Mouse (Mus musculus): ENCODE measurements around the gene Mcts1. TPM values are rescaled to one million over a fixed set of nuclear protein-coding genes. Genes with fewer than 3 reads are reported as not detected.

Mcts1 gene
- 31.5 and 39.6 TPM in 2 replicates for polyA plus RNA-seq (2015; fragmentation: Nextera tagmentation; extraction: Ambion mirVana)

DNA sequence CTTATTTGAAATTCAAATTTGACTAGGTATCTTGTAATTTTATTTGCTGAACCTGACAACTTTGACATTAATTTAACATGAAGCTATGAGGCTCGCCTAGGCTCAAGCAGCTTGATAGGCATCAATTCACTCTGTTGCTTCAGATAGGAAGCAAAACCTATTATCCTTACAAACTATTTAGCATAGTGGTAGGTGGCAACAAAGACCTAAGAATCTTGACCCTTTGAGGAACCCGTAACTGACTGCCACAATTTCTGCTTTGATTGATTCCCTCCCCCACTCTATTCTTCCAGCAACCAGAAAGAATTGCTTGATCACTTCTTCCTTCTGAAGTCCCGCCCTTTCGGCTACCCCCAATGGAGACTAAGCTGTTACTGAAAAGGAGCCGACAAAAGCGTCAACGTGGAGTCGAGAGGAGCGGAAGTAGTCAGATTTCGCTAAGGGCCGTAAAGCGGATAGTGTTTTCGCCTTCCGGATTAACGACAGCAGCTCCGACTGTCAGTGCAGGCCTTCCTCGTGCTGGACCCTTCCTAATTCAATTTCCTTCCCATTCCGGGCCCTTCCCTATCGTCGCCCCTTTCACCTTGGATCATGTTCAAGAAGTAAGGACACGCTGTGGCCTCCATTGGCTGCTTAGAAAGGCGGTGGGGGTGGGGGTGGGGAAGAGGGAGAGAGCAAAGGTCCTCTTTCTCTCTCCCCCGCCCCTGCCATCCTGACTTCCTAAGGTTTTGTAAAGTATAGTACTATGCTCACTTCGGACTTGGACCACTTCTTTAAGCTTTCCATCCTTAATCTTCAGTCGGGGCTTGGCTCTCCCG is at the start of gene Mcts1:
Gene Mcts1, plus strand, starts transcription at position 402 of the 818 bp plus-strand sequence.
- no peaks in the 10 kb centered on the region for H3K36me3 ChIP-seq (ENCODE audit: control insufficient read depth, insufficient read depth)
- H3K27ac ChIP-seq (ENCODE audit: low read length) = peak within 1 kb of the TSS; percentile 67
- peak within 1 kb of the TSS; percentile 63 for H3K4me3 ChIP-seq (ENCODE audit: low read depth, low read length)
- ATAC-seq (ENCODE audit: low read depth) = peak; percentile 80
- H3K9ac ChIP-seq (ENCODE audit: low read depth, low read length) = peak within 1 kb of the TSS; percentile 58
- H3K4me2 ChIP-seq (ENCODE audit: low read depth, low read length) = peak within 1 kb of the TSS; percentile 62
- no peaks in the 10 kb centered on the region for H3K27me3 ChIP-seq (ENCODE audit: control insufficient read depth, insufficient read depth, low read depth, low read length)
- 23% methylated on average over 26 of the region's 26 CpGs for WGBS (ENCODE audit: insufficient replicate concordance)
- H3K4me1 ChIP-seq (ENCODE audit: control insufficient read depth, low read depth, low read length) = no peaks in the 10 kb centered on the region
- no peaks in the 10 kb centered on the region for H3K9me3 ChIP-seq (replicated peaks; ENCODE audit: control insufficient read depth, low read length)

DNA sequence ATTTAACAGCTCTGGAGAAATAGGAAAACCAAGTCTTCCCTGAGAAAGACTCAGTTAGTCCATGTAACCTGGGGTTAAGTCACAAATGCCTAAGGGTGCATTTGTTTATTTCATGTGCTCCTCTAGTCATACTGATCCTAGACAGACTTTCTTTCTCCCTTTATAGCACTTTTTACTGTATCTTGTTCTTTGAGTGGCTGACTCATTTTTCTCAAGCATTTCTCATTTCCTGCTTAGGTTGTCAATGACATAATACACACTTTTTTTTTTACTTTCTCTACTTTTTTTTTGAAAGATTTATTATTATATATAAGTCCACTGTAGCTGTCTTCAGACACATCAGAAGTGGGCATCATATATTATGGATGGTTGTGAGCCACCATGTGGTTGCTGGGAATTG is 47.1 kb upstream of the Mcts1 start:
- no peak for ATAC-seq (ENCODE audit: low read depth)
- Histone ChIP-seq H3K9me3 (replicated peaks; ENCODE audit: control insufficient read depth, low read length) (no peaks in the 10 kb centered on the region), H3K4me2 (ENCODE audit: low read depth, low read length) (no peak overlapping the region), H3K4me1 (ENCODE audit: control insufficient read depth, low read depth, low read length) (no peaks in the 10 kb centered on the region), H3K36me3 (ENCODE audit: control insufficient read depth, insufficient read depth) (no peaks in the 10 kb centered on the region), H3K9ac (ENCODE audit: low read depth, low read length) (no peak overlapping the region), H3K27ac (ENCODE audit: low read length) (no peak overlapping the region), H3K27me3 (ENCODE audit: control insufficient read depth, insufficient read depth, low read depth, low read length) (no peaks in the 10 kb centered on the region), H3K4me3 (ENCODE audit: low read depth, low read length) (no peak overlapping the region)

DNA sequence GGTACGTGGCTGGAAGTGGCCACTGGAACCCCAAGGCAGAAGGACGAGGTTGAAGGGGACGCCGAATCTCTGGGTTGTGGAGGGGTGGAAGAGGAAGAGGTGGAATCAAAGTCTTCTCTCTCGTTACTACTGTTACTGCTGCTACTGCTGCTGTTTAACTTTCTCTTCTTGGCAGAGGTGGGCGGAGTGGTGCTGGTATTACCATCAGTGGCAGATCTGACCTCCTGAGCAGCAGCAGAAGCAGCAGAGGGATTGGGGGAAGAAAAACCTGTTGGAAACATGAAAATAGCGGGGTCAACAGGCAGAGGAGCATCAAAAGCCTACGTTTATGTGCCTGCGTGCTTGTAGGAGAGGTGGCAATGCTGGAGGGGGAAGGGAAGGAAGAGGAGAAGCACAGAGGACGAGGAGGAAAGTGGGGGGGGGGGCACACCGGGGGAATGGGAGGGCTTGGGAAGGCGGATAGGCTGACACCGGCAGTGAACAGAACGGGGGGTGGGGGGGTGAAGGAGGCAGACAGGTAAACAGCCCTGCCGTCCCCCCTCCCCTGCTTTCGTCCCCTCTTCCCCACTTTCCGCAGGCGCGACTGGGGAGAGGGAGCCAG is 36.3 kb upstream of the Mcts1 start:
- 19% methylated on average over 19 of the region's 19 CpGs for WGBS (ENCODE audit: insufficient replicate concordance)
- Histone ChIP-seq H3K4me2 (ENCODE audit: low read depth, low read length) (peak overlapping the region; percentile 70), H3K9me3 (replicated peaks; ENCODE audit: control insufficient read depth, low read length) (no peaks in the 10 kb centered on the region), H3K4me3 (ENCODE audit: low read depth, low read length) (peak overlapping the region; percentile 78), H3K27ac (ENCODE audit: low read length) (peak overlapping the region; percentile 89), H3K4me1 (ENCODE audit: control insufficient read depth, low read depth, low read length) (peaks cover 2% of the 10 kb centered on the region; the same call in 1 of the 2 replicates), H3K27me3 (ENCODE audit: control insufficient read depth, insufficient read depth, low read depth, low read length) (no peaks in the 10 kb centered on the region), H3K9ac (ENCODE audit: low read depth, low read length) (peak overlapping the region; percentile 76), H3K36me3 (ENCODE audit: control insufficient read depth, insufficient read depth) (no peaks in the 10 kb centered on the region)
- no peak for ATAC-seq (ENCODE audit: low read depth)

DNA sequence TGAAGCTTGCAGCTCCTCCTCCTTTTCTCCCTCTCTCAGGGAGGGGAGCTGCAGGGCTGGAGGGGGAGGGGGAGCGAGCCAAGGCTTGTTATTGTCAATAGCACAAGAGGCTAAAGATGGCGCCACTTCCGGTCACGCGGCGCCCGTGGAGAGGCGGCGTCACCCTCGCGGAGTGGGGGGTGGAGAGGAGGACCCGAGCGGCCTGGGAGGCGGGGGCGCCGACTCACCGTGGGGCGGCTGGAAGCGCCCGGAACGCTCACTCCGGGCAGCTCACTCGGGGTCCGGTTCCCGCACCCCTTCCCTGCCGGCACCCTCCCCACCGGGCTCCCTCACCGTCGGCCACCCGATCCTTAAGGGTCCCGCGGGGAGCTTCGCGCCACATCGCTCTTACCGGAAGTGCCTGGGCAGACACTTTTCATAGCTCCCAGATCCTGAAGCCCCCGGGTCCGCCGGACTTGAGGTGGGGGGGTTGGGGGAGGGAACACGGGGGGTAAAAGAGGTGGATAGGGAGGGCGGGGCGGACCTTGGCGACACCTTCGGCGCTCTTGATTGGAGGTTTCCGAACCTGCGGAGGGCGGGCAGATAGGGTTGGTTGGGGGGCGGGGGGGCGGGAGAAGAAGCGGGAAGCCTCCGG is 35.7 kb upstream of the Mcts1 start:
- peak overlapping the region; percentile 70 for H3K4me2 ChIP-seq (ENCODE audit: low read depth, low read length)
- WGBS (ENCODE audit: insufficient replicate concordance) = 13% methylated on average over 50 of the region's 52 CpGs
- peak overlapping the region; percentile 78 for H3K4me3 ChIP-seq (ENCODE audit: low read depth, low read length)
- H3K4me1 ChIP-seq (ENCODE audit: control insufficient read depth, low read depth, low read length) = peaks cover 2% of the 10 kb centered on the region; the same call in 1 of the 2 replicates
- H3K36me3 ChIP-seq (ENCODE audit: control insufficient read depth, insufficient read depth) = no peaks in the 10 kb centered on the region
- peak overlapping the region; percentile 76 for H3K9ac ChIP-seq (ENCODE audit: low read depth, low read length)
- peak overlapping the region; percentile 89 for H3K27ac ChIP-seq (ENCODE audit: low read length)
- no peaks in the 10 kb centered on the region for H3K9me3 ChIP-seq (replicated peaks; ENCODE audit: control insufficient read depth, low read length)
- H3K27me3 ChIP-seq (ENCODE audit: control insufficient read depth, insufficient read depth, low read depth, low read length) = no peaks in the 10 kb centered on the region
- ATAC-seq (ENCODE audit: low read depth) = peak; percentile 90

DNA sequence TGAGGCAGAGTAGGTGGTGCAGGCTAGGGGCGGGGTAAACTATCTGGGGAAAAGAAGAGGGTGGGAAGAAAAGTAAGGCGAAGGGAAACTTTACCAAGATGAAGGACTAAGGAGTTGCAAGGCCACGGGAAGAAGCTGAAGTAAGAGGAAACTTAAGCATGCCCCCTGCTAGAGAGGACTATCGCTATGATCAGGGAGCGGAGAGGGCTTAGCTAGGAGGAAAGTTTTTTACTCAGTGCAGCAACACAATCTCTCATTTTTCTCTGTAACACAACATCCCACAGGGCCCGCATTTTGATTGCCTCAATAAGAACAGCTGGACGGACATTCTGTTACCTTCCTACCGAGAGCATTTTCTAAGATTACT is 35.2 kb upstream of the Mcts1 start:
- peak overlapping the region; percentile 51 for H3K9ac ChIP-seq (ENCODE audit: low read depth, low read length)
- peak overlapping the region; percentile 78 for H3K4me3 ChIP-seq (ENCODE audit: low read depth, low read length)
- no peak for ATAC-seq (ENCODE audit: low read depth)
- peak overlapping the region; percentile 73 for H3K27ac ChIP-seq (ENCODE audit: low read length)
- peak overlapping the region; percentile 70 for H3K4me2 ChIP-seq (ENCODE audit: low read depth, low read length)
- no peaks in the 10 kb centered on the region for H3K9me3 ChIP-seq (replicated peaks; ENCODE audit: control insufficient read depth, low read length)
- WGBS (ENCODE audit: insufficient replicate concordance) = 13% methylated on average over 8 of the region's 8 CpGs
- H3K4me1 ChIP-seq (ENCODE audit: control insufficient read depth, low read depth, low read length) = peaks cover 2% of the 10 kb centered on the region; the same call in 1 of the 2 replicates
- H3K27me3 ChIP-seq (ENCODE audit: control insufficient read depth, insufficient read depth, low read depth, low read length) = no peaks in the 10 kb centered on the region
- H3K36me3 ChIP-seq (ENCODE audit: control insufficient read depth, insufficient read depth) = no peaks in the 10 kb centered on the region

DNA sequence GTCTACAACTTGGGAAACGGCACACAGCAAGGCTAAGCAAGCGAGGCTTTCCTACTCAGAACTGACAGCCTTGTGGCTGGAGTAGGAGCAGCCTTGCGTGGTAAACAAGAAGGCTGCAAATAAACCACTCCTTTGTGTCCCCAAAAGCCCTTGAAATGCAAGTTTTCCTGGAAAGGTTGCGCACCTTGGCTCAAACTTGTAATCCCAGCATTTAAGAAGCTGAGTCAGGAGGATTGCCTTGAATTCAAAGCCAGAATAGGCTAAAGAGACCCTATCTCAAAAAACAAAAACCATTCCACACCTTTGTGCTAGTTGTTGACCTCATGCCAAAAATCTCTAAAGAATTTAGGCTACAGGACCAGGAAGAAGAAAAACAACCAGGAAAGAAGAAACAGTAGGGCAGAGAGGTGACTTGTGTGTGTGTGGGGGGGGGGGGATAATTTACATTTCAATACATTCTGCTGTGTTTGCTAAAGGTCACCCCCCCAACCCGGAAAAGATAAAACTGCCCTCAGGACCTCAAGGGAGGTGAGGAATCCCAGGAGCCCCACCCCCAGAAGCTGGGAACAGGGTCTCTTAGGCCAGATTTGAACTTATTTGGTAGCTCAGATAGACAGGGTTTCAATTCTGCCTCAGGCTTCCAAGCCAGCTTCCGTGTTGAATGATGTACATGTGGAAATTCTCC is 33.7 kb upstream of the Mcts1 start:
- peaks cover 2% of the 10 kb centered on the region; the same call in 1 of the 2 replicates for H3K4me1 ChIP-seq (ENCODE audit: control insufficient read depth, low read depth, low read length)
- no peak overlapping the region for H3K9ac ChIP-seq (ENCODE audit: low read depth, low read length)
- no peaks in the 10 kb centered on the region for H3K27me3 ChIP-seq (ENCODE audit: control insufficient read depth, insufficient read depth, low read depth, low read length)
- no peak for ATAC-seq (ENCODE audit: low read depth)
- H3K9me3 ChIP-seq (replicated peaks; ENCODE audit: control insufficient read depth, low read length) = no peaks in the 10 kb centered on the region
- H3K4me3 ChIP-seq (ENCODE audit: low read depth, low read length) = no peak overlapping the region
- H3K27ac ChIP-seq (ENCODE audit: low read length) = no peak overlapping the region
- H3K4me2 ChIP-seq (ENCODE audit: low read depth, low read length) = no peak overlapping the region
- no peaks in the 10 kb centered on the region for H3K36me3 ChIP-seq (ENCODE audit: control insufficient read depth, insufficient read depth)
- 63% methylated on average over 6 of the region's 6 CpGs for WGBS (ENCODE audit: insufficient replicate concordance)

DNA sequence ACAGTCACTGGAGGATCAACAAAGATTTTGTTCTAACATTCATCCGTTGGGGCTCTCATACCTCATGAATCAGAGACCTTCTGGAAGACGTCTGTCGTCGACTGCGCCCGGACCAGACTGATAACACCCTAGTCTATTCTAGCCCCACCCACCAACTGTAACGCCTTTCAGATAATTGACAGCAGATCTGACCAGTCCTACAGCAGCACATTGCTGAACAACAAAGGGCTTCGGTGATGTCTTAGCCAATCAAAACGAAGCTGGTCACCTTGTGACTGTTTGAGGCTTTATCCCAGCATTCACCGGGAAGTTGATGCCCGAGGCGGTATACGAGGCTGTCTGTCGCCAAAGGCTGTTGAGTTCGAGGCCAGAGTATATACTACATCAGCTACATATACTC is 24.3 kb upstream of the Mcts1 start, which contains the start of gene Cul4b:
Gene Cul4b, minus strand, starts transcription at position 119 of the 400 bp plus-strand sequence.
- no peak within 1 kb of the TSS for H3K9ac ChIP-seq (ENCODE audit: low read depth, low read length)
- peak within 1 kb of the TSS; percentile 21 for H3K4me2 ChIP-seq (ENCODE audit: low read depth, low read length)
- no peaks in the 10 kb centered on the region for H3K4me1 ChIP-seq (ENCODE audit: control insufficient read depth, low read depth, low read length)
- H3K27ac ChIP-seq (ENCODE audit: low read length) = no peak within 1 kb of the TSS
- H3K4me3 ChIP-seq (ENCODE audit: low read depth, low read length) = peak within 1 kb of the TSS; percentile 14
- H3K36me3 ChIP-seq (ENCODE audit: control insufficient read depth, insufficient read depth) = no peaks in the 10 kb centered on the region
- 59% methylated on average over 15 of the region's 15 CpGs for WGBS (ENCODE audit: insufficient replicate concordance)
- H3K27me3 ChIP-seq (ENCODE audit: control insufficient read depth, insufficient read depth, low read depth, low read length) = no peaks in the 10 kb centered on the region
- peak; percentile 99 for ATAC-seq (ENCODE audit: low read depth)
- no peaks in the 10 kb centered on the region for H3K9me3 ChIP-seq (replicated peaks; ENCODE audit: control insufficient read depth, low read length)

DNA sequence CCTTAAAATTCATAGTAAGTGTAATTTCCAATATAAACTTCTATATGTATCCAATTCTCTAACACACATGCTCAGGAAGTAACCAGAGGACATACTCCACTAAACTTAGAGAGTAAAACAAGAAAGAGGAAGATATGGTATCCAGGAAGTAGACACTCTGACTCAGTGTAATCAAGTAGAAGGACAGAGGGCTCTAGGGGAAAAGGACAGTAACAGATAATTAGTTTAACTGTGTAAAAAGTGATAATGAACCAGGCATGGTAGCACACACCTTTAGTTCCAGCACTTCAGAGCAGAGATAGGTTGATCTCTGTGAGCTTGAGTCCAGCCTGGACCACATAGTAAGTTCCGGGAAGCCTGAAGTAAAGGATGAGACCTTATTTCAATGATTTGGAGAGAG is 19.2 kb upstream of the Mcts1 start:
- Histone ChIP-seq H3K9me3 (replicated peaks; ENCODE audit: control insufficient read depth, low read length) (no peaks in the 10 kb centered on the region), H3K4me3 (ENCODE audit: low read depth, low read length) (no peak overlapping the region), H3K27ac (ENCODE audit: low read length) (no peak overlapping the region), H3K4me1 (ENCODE audit: control insufficient read depth, low read depth, low read length) (peaks cover 4% of the 10 kb centered on the region; the same call in 1 of the 2 replicates), H3K36me3 (ENCODE audit: control insufficient read depth, insufficient read depth) (no peaks in the 10 kb centered on the region), H3K4me2 (ENCODE audit: low read depth, low read length) (no peak overlapping the region), H3K27me3 (ENCODE audit: control insufficient read depth, insufficient read depth, low read depth, low read length) (no peaks in the 10 kb centered on the region), H3K9ac (ENCODE audit: low read depth, low read length) (no peak overlapping the region)
- no peak for ATAC-seq (ENCODE audit: low read depth)
- 61% methylated on average over 1 of the region's 1 CpGs for WGBS (ENCODE audit: insufficient replicate concordance)

Data from liver, embryonic 16.5 days (tissue).